Mouse (Mus musculus) embryonic facial prominence, embryonic 15.5 days (tissue): ENCODE data around the gene Ambp. TPM values are rescaled to one million over a fixed set of nuclear protein-coding genes. Genes with fewer than 3 reads are reported as not detected.

Experiments
- ATAC-seq: fragments of 200-750 bp; cut with Nextera tagmentation; 2 replicates; pipeline ENCODE4 v1.8.0; 2017; ENCODE audit warnings: low read depth, moderate TSS enrichment; ENCODE audit not compliant: insufficient number of reproducible peaks, low FRiP score, low TSS enrichment
- H3K27ac ChIP-seq: fragments of 300-500 bp; sonication (generic); replicated peaks from 2 replicates; pipeline ENCODE4 v1.5.1; 2015; ENCODE audit warnings: mild to moderate bottlenecking, inconsistent platforms
- H3K27me3 ChIP-seq: fragments of 300-500 bp; sonication (generic); 2 replicates; pipeline ENCODE4 v1.6.1; 2015; ENCODE audit warnings: inconsistent platforms
- H3K36me3 ChIP-seq: fragments of 300-500 bp; sonication (generic); 2 replicates; pipeline ENCODE4 v1.6.1; 2015; ENCODE audit warnings: mild to moderate bottlenecking, inconsistent platforms
- H3K4me1 ChIP-seq: fragments of 300-500 bp; sonication (generic); 2 replicates; pipeline ENCODE4 v1.6.1; 2015; ENCODE audit warnings: inconsistent platforms
- H3K4me2 ChIP-seq: fragments of 300-500 bp; sonication (generic); replicated peaks from 2 replicates; pipeline ENCODE4 v1.6.1; 2015; ENCODE audit warnings: mild to moderate bottlenecking, inconsistent platforms
- H3K4me3 ChIP-seq: fragments of 300-500 bp; sonication (generic); replicated peaks from 2 replicates; pipeline ENCODE4 v1.5.1; 2015; ENCODE audit warnings: mild to moderate bottlenecking, inconsistent platforms
- H3K9ac ChIP-seq: fragments of 300-500 bp; sonication (generic); 2 replicates; pipeline ENCODE4 v1.6.1; 2015; ENCODE audit warnings: inconsistent platforms
- H3K9me3 ChIP-seq: fragments of 300-500 bp; sonication (generic); replicated peaks from 2 replicates; pipeline ENCODE4 v1.6.1; 2016; ENCODE audit warnings: inconsistent platforms
- WGBS: fragments of 180-500 bp; shearing (Covaris S2); methylation state at CpG from one replicate; pipeline ENCODE4 v1.1.7; 2015; 5-methylcytosine and 5-hydroxymethylcytosine counted together
- polyA plus RNA-seq: library from polyadenylated mRNA; unstranded; fragments of >200 nt; fragmentation: Nextera tagmentation; extraction: Ambion mirVana; gene quantifications from 2 replicates; pipeline ENCODE4 v1.2.1, GENCODE M21; 2015

The Ambp gene
- polyA plus RNA-seq, 1 experiment from 2014 or later: 0.16 TPM

DNA sequence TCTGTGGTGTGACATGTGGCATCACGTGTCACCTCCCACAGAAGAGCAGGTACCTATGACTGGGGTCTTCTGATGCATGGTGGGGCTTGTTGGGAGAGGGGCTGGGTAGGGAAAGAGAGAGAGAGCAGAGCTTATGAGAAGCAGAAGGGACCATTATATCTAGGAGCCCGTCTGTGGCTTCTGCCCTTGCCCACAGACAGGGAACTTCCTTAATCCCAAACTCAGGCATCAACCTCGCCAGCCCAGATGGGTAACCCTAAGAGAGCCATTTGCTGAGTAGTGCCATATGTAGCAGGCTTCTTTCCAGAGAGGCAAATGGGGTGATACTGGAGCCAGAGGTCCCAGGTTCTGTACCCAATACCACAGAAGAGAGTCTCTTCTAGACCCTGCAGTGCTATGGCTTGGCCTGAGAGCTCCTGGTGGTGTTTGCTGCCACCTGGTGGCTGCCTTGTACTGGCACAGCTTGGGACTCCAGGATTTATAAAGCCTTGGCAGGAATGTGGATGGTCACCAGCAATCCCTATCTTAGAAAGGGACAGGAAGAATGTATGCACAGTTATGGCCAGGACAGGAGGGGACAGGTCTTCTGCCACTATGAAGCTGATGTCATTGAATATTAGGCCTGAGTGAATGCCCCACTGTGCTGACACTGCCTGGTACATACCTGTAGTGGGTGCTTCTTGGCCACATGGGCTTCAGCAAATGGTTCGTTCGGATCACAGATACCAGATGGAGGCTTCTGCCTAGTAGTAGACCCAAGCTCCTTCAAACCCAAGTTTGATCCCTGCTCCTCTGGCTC, 35.8 kb downstream of the Ambp start:
- no peak overlapping the region for H3K4me2 ChIP-seq
- no peak overlapping the region for H3K27ac ChIP-seq
- H3K9me3 ChIP-seq: no peaks in the 10 kb centered on the region
- no peaks in the 10 kb centered on the region for H3K27me3 ChIP-seq
- H3K36me3 ChIP-seq: peaks cover 38% of the 10 kb centered on the region
- no peaks in the 10 kb centered on the region for H3K4me1 ChIP-seq
- WGBS: 90% methylated on average over 5 of the region's 5 CpGs
- ATAC-seq: no peak; the same call in 1 of the 2 replicates
- H3K9ac ChIP-seq: no peak overlapping the region
- no peak overlapping the region for H3K4me3 ChIP-seq

DNA sequence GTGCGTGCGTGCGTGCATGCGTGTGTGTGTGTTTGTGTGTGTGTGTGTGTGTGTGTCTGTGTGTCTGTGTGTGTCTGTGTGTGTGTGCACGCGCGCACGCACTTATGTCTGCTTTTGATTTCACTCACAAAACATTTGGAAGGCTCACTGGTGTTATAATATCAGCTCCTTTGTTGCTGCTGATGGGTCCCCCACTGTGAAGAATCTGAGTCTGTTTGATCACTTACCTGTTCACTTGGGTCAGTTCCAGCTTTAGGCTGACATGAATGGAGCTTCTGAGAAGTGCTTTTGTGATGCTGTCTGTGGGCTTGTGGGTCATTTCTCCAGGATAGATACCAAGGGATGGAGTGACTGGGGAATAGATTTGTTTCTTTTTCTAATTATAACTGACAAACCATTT, 48.9 kb downstream of the Ambp start:
- no peaks in the 10 kb centered on the region for H3K9me3 ChIP-seq
- no peak for ATAC-seq
- H3K4me1 ChIP-seq: no peaks in the 10 kb centered on the region
- no peak overlapping the region for H3K27ac ChIP-seq
- H3K4me2 ChIP-seq: no peak overlapping the region
- no peak overlapping the region for H3K4me3 ChIP-seq
- 91% methylated on average over 8 of the region's 8 CpGs for WGBS
- H3K9ac ChIP-seq: no peak overlapping the region
- H3K36me3 ChIP-seq: peaks cover 37% of the 10 kb centered on the region; the same call in 1 of the 2 replicates
- no peaks in the 10 kb centered on the region for H3K27me3 ChIP-seq

GRCm38 (mm10) chr4:63102025-63102424, 52.6 kb downstream of the Ambp start:
- WGBS: 89% methylated on average over 4 of the region's 4 CpGs
- Histone ChIP-seq H3K36me3 (peaks cover 46% of the 10 kb centered on the region), H3K9ac (no peak overlapping the region), H3K4me3 (no peak overlapping the region), H3K27ac (no peak overlapping the region), H3K4me1 (no peaks in the 10 kb centered on the region), H3K27me3 (no peaks in the 10 kb centered on the region), H3K9me3 (no peaks in the 10 kb centered on the region), H3K4me2 (no peak overlapping the region)
- ATAC-seq: no peak

DNA sequence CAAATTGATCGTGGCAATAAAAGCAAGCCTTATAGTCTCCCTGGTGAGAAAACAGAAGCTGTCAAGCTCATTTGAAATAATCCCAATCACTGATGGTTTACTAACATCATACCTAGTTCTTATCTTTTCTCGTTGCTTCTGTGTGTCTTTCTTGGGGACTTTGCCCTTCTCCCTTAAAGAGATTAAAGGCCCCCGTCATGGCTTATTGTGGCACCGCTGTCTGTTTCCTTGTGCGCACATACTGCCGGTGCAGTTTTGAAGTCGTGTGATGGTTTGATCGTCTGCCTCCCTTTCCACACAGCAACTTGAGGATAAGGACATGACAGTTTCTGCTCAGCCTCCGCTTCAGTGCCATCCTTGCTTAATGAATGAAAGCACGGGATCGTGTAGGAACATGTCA, 54.1 kb downstream of the Ambp start:
- H3K4me2 ChIP-seq: no peak overlapping the region
- whole genome bisulfite sequencing: 83% methylated on average over 11 of the region's 11 CpGs
- H3K36me3 ChIP-seq: peaks cover 56% of the 10 kb centered on the region
- H3K27ac ChIP-seq: no peak overlapping the region
- ATAC-seq: no peak
- H3K4me3 ChIP-seq: no peak overlapping the region
- no peak overlapping the region for H3K9ac ChIP-seq
- no peaks in the 10 kb centered on the region for H3K9me3 ChIP-seq
- H3K27me3 ChIP-seq: no peaks in the 10 kb centered on the region
- no peaks in the 10 kb centered on the region for H3K4me1 ChIP-seq

DNA sequence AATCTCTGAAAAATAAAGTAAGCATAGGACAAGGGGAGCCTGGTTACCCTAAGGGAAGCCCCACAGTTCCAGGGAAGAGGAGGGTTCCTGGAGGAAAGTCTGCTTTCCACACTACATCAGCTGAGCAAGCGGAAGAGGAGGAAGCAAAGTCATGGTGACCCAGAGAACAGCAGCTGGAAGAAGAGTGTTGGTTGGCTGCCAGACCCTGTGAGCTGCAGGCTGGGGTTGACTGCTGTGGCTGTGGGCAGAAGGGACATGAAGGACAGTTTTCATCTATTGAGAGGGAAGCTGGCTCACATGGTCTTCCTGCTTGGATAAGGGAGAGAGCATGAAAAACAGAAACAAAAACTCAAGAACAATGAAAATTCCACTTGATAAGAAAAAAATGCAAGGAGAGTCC, 57.0 kb downstream of the Ambp start:
- 71% methylated on average over 1 of the region's 1 CpGs for WGBS
- no peak for ATAC-seq
- Histone ChIP-seq H3K27ac (no peak overlapping the region), H3K9me3 (no peaks in the 10 kb centered on the region), H3K36me3 (peaks cover 45% of the 10 kb centered on the region), H3K4me2 (no peak overlapping the region), H3K9ac (no peak overlapping the region), H3K4me1 (no peaks in the 10 kb centered on the region), H3K4me3 (no peak overlapping the region), H3K27me3 (no peaks in the 10 kb centered on the region)

Other genes starting within 250 kb of the Ambp start
- 16.6 and 22.7 TPM in 2 replicates for gene Zfp618, start 189.2 kb downstream of the Ambp start, polyA plus RNA-seq
- gene Kif12, start 17.3 kb upstream of the Ambp start, polyA plus RNA-seq: not detected in 2 replicates
- 19.1 and 22.3 TPM in 2 replicates for gene Col27a1, start 59.2 kb upstream of the Ambp start, polyA plus RNA-seq
- gene Orm1, start 189.8 kb upstream of the Ambp start, polyA plus RNA-seq: 17.0 and 22.3 TPM in 2 replicates
- gene Orm3, start 201.4 kb upstream of the Ambp start, polyA plus RNA-seq: not detected in 2 replicates
- gene Orm2, start 207.7 kb upstream of the Ambp start, polyA plus RNA-seq: 0.31 and 0.39 TPM in 2 replicates
- 7.5 and 9.6 TPM in 2 replicates for gene Akna, start 248.6 kb upstream of the Ambp start, polyA plus RNA-seq